Mouse (Mus musculus): ENCODE measurements around the gene Akap6. TPM values are rescaled to one million over a fixed set of nuclear protein-coding genes. Genes with fewer than 3 reads are reported as not detected.
A peak's percentile ranks its signal among the peaks of the same experiment; 100 is the strongest.

Gene Akap6
- total and polyA plus RNA-seq, 3 experiments, result 0.12 to 0.42 (median 0.33) TPM

GRCm38 (mm10) chr12:52934989-52935388 is 235.8 kb downstream of the Akap6 start:
- H3K27ac ChIP-seq (ENCODE audit: insufficient read depth, low read depth), result no peak overlapping the region
- H3K4me2 ChIP-seq (ENCODE audit: insufficient read depth, low read depth, poor library complexity, severe bottlenecking), result no peak overlapping the region
- dilution Hi-C loops (cut with MboI; ENCODE audit: extremely low pct_ligation_motif_present, extremely low pct_unique_long_range_greater_than_20kb, low sequenced_read_pairs) (no loop called here), in situ Hi-C loops (cut with MboI; ENCODE audit: low pct_ligation_motif_present, low pct_unique_long_range_greater_than_20kb, low sequenced_read_pairs) (no loop called here)
- no peaks in the 10 kb centered on the region for H3K27me3 ChIP-seq (replicated peaks)
- H3K4me1 ChIP-seq (ENCODE audit: control insufficient read depth in 1 of 2, insufficient read depth in 2 of 2), result peaks cover 1 to 14% of the 10 kb centered on the region in 2 experiments; a peak in 3 of 4 replicates
- no peak overlapping the region for H3K4me3 ChIP-seq (replicated peaks in 1 of 3; ENCODE audit: low read depth in 2 of 3, low read length in 2 of 3, poor library complexity in 1 of 3)
- DNase-seq (ENCODE audit: extremely low read depth), result no peak
- H3K9me3 ChIP-seq (replicated peaks; ENCODE audit: low read length), result no peaks in the 10 kb centered on the region
- H3K36me3 ChIP-seq (replicated peaks in 1 of 2; ENCODE audit: control insufficient read depth in 1 of 2, insufficient read depth in 1 of 2, low read length in 1 of 2), result no peaks in the 10 kb centered on the region
- no peak for TF ChIP-seq ELF1 (IDR thresholded peaks at IDR 0.05; ENCODE audit: low read depth, low read length)
- no peak for TF ChIP-seq EP300 (IDR thresholded peaks at IDR 0.05; ENCODE audit: low read length)
- no peak for TF ChIP-seq USF2 (conservative IDR thresholded peaks at IDR 0.05; ENCODE audit: low read depth, low read length)
- no peak for TF ChIP-seq SIN3A (IDR thresholded peaks at IDR 0.05; ENCODE audit: low read length)
- TF ChIP-seq CTCF (conservative IDR thresholded peaks at IDR 0.05 in 1 of 2, IDR thresholded peaks at IDR 0.05 in 1 of 2; ENCODE audit: low read depth in 2 of 2, low read length in 2 of 2), result peak; percentile 14 to 26; a peak in 2 of 4 replicates
- no peak for TF ChIP-seq POLR2AphosphoS2 (IDR thresholded peaks at IDR 0.05; ENCODE audit: low read depth, low read length)
- TF ChIP-seq KAT2A (IDR thresholded peaks at IDR 0.05; ENCODE audit: insufficient replicate concordance, low read length), result no peak
- no peak for TF ChIP-seq ETS1 (conservative IDR thresholded peaks at IDR 0.05; ENCODE audit: low read depth, low read length)
- TF ChIP-seq JUN (IDR thresholded peaks at IDR 0.05; ENCODE audit: insufficient read depth, low read depth, low read length), result no peak
- no peaks in the 10 kb centered on the region for H3K79me2 ChIP-seq (replicated peaks; ENCODE audit: control insufficient read depth, extremely low read depth, insufficient read depth, poor library complexity, severe bottlenecking)
- no peak overlapping the region for H3K9ac ChIP-seq (ENCODE audit: insufficient read depth, low read depth)

- Histone ChIP-seq H3K27me3 (replicated peaks) (no peaks in the 10 kb centered on the region), H3K27ac (ENCODE audit: insufficient read depth, low read depth) (no peak overlapping the region), H3K9ac (ENCODE audit: insufficient read depth, low read depth) (no peak overlapping the region), H3K4me1 (ENCODE audit: control insufficient read depth in 1 of 2, insufficient read depth in 2 of 2) (peaks cover 6 to 25% of the 10 kb centered on the region in 2 experiments; a peak in 3 of 4 replicates), H3K79me2 (replicated peaks; ENCODE audit: control insufficient read depth, extremely low read depth, insufficient read depth, poor library complexity, severe bottlenecking) (no peaks in the 10 kb centered on the region), H3K4me3 (replicated peaks in 1 of 3; ENCODE audit: low read depth in 2 of 3, low read length in 2 of 3, poor library complexity in 1 of 3) (no peak overlapping the region), H3K36me3 (replicated peaks in 1 of 2; ENCODE audit: control insufficient read depth in 1 of 2, insufficient read depth in 1 of 2, low read length in 1 of 2) (no peaks in the 10 kb centered on the region), H3K9me3 (replicated peaks; ENCODE audit: low read length) (no peaks in the 10 kb centered on the region), H3K4me2 (ENCODE audit: insufficient read depth, low read depth, poor library complexity, severe bottlenecking) (no peak overlapping the region)
- no peak for TF ChIP-seq RCOR1 (conservative IDR thresholded peaks at IDR 0.05; ENCODE audit: low read depth, low read length)
- in situ Hi-C loops (cut with MboI; ENCODE audit: low pct_ligation_motif_present, low pct_unique_long_range_greater_than_20kb, low sequenced_read_pairs), result no loop called here
- no peak for DNase-seq (ENCODE audit: extremely low read depth)
- dilution Hi-C loops (cut with MboI; ENCODE audit: extremely low pct_ligation_motif_present, extremely low pct_unique_long_range_greater_than_20kb, low sequenced_read_pairs), result no loop called here
These were observed 239.6 kb downstream of the Akap6 start for GRCm38 (mm10) chr12:52938786-52939185.

DNA sequence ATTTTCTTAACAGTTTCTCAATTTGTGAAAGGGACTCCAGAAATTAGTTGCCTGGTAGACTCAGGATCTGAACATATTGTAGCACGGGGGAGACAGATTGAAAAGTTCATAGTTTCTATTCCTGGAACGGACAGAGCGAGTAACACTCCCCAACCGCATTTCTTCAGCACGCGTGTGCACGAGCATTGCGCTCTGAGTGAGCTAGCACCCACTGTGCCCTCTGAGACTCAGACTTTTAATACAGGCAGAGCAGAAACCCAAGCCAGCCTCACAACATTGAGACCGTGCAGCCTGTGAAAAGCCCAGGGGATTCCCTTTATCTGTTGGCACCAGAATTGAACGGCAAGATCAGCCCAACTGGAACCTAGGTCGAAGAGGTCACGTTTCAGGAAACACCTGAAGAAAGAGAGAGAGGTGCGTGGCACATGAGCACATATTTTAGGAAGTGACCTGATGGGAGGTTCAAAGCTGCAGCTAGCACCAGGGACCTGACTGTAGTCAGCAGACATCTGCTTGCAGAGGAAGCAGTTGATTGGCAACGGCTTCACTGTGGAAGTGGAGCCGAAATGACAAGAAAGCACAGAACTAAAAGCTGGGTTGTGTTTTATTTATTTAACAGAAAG is 240.3 kb downstream of the Akap6 start:
- dilution Hi-C loops (cut with MboI; ENCODE audit: extremely low pct_ligation_motif_present, extremely low pct_unique_long_range_greater_than_20kb, low sequenced_read_pairs) (no loop called here), in situ Hi-C loops (cut with MboI; ENCODE audit: low pct_ligation_motif_present, low pct_unique_long_range_greater_than_20kb, low sequenced_read_pairs) (no loop called here)
- TF ChIP-seq ETS1 (conservative IDR thresholded peaks at IDR 0.05; ENCODE audit: low read depth, low read length) (peak; percentile 82), ZKSCAN1 (IDR thresholded peaks at IDR 0.05; ENCODE audit: borderline replicate concordance, low read depth, low read length) (no peak), MEF2A (IDR thresholded peaks at IDR 0.05; ENCODE audit: borderline replicate concordance, low read depth, low read length) (peak; percentile 26; the same call in 1 of the 2 replicates), RCOR1 (conservative IDR thresholded peaks at IDR 0.05; ENCODE audit: low read depth, low read length) (no peak), BHLHE40 (IDR thresholded peaks at IDR 0.05; ENCODE audit: low read depth, low read length) (peak; percentile 99), TBP (conservative IDR thresholded peaks at IDR 0.05; ENCODE audit: low read depth, low read length) (no peak), IRF4 (IDR thresholded peaks at IDR 0.05; ENCODE audit: low read depth, low read length) (0 out of 2 replicates have a peak, but pooled peaks have one; percentile 13)
- Histone ChIP-seq H3K9me3 (replicated peaks; ENCODE audit: low read length) (no peaks in the 10 kb centered on the region), H3K9ac (ENCODE audit: insufficient read depth, low read depth) (no peak overlapping the region), H3K27me3 (replicated peaks) (no peaks in the 10 kb centered on the region), H3K79me2 (replicated peaks; ENCODE audit: control insufficient read depth, extremely low read depth, insufficient read depth, poor library complexity, severe bottlenecking) (no peaks in the 10 kb centered on the region), H3K36me3 (replicated peaks in 1 of 2; ENCODE audit: control insufficient read depth in 1 of 2, insufficient read depth in 1 of 2, low read length in 1 of 2) (no peaks in the 10 kb centered on the region), H3K4me1 (ENCODE audit: control insufficient read depth in 1 of 2, insufficient read depth in 2 of 2) (peaks cover 6 to 25% of the 10 kb centered on the region in 2 experiments; a peak in 3 of 4 replicates), H3K4me2 (ENCODE audit: insufficient read depth, low read depth, poor library complexity, severe bottlenecking) (peak overlapping the region; percentile 19; the same call in 1 of the 2 replicates), H3K4me3 (replicated peaks in 1 of 3; ENCODE audit: low read depth in 2 of 3, low read length in 2 of 3, poor library complexity in 1 of 3) (no peak overlapping the region), H3K27ac (ENCODE audit: insufficient read depth, low read depth) (no peak overlapping the region)
- peak; percentile 66 for DNase-seq (ENCODE audit: extremely low read depth)
